Mouse (Mus musculus) limb, embryonic 15.5 days (tissue): ENCODE results near the gene Ehd3. TPM values are rescaled to one million over a fixed set of nuclear protein-coding genes. Genes with fewer than 3 reads are reported as not detected.

Experiments used
- ATAC-seq: fragments of 200-750 bp; cut with Nextera tagmentation; 2 replicates; pipeline ENCODE4 v1.8.0; 2017; ENCODE audit warnings: low read depth, moderate TSS enrichment; ENCODE audit not compliant: insufficient number of reproducible peaks, low FRiP score, low TSS enrichment
- H3K27ac ChIP-seq: fragments of 300-500 bp; sonication (generic); 2 replicates; pipeline ENCODE4 v1.5.1; 2015; ENCODE audit warnings: moderate library complexity, mild to moderate bottlenecking, inconsistent platforms
- H3K27me3 ChIP-seq: fragments of 300-500 bp; sonication (generic); 2 replicates; pipeline ENCODE4 v1.6.1; 2015; ENCODE audit warnings: inconsistent platforms
- H3K36me3 ChIP-seq: fragments of 300-500 bp; sonication (generic); 2 replicates; pipeline ENCODE4 v1.6.1; 2015; ENCODE audit warnings: inconsistent platforms
- H3K4me1 ChIP-seq: fragments of 300-500 bp; sonication (generic); 2 replicates; pipeline ENCODE4 v1.6.1; 2015; ENCODE audit warnings: inconsistent platforms
- H3K4me2 ChIP-seq: fragments of 300-500 bp; sonication (generic); 2 replicates; pipeline ENCODE4 v1.6.1; 2015; ENCODE audit warnings: mild to moderate bottlenecking, inconsistent platforms
- H3K4me3 ChIP-seq: fragments of 300-500 bp; sonication (generic); 2 replicates; pipeline ENCODE4 v1.5.1; 2015; ENCODE audit warnings: mild to moderate bottlenecking, inconsistent platforms
- H3K9ac ChIP-seq: fragments of 300-500 bp; sonication (generic); 2 replicates; pipeline ENCODE4 v1.6.1; 2015; ENCODE audit warnings: inconsistent platforms
- H3K9me3 ChIP-seq: fragments of 300-500 bp; sonication (generic); 2 replicates; pipeline ENCODE4 v1.6.1; 2016; ENCODE audit warnings: inconsistent platforms
- WGBS: fragments of 180-500 bp; shearing (Covaris S2); methylation state at CpG from one replicate; pipeline ENCODE4 v1.1.7; 2015; 5-methylcytosine and 5-hydroxymethylcytosine counted together
- polyA plus RNA-seq: library from polyadenylated mRNA; unstranded; fragments of >200 nt; fragmentation: Nextera tagmentation; extraction: Ambion mirVana; gene quantifications from 2 replicates; pipeline ENCODE4 v1.2.1, GENCODE M21; 2015

Gene Ehd3
- 3.1 and 3.5 TPM in 2 replicates for polyA plus RNA-seq

DNA sequence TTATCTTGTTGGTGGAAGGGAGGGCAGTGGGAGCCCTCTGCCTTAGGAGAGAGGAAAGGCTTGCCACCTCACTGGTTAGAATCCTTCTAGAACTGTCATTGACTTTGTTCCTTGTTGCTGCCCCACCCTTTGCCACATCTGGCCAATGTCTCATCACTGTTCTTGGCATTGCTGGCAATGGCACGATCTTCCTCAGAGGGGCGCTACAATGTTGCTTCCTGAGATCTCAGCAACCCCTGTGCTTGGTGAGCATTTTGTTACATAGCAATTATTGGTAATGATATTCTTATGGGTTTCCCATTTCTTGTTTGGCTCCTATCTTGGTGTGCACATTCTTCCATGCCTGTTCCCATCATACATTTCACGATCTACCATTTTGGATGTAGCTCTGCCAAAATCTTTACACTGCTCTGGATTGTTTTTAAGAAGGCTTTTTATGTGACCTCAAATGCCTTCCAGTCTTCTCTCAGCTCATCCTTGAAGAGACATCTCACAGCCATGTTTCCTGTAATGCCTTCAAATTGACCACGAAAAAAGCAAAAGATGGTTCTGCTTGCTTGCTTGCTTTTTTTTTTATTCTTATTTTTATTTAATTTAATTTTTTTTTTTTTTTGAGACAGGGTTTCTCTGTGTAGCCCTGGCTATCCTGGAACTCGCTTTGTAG lies at the start of gene Ehd3:
TSS of gene Ehd3 (plus strand) at position 614 of the 664 bp plus-strand sequence.
- WGBS, result 88% methylated on average over 5 of the region's 5 CpGs
- Histone ChIP-seq H3K4me2 (peak within 1 kb of the TSS; percentile 73), H3K4me3 (peak within 1 kb of the TSS; percentile 54), H3K4me1 (peaks cover 13% of the 10 kb centered on the region), H3K36me3 (no peaks in the 10 kb centered on the region), H3K27ac (no peak within 1 kb of the TSS), H3K9me3 (no peaks in the 10 kb centered on the region), H3K27me3 (0 out of 2 replicates have a peak, but pooled peaks cover 2% of the 10 kb centered on the region), H3K9ac (peak within 1 kb of the TSS; percentile 40)
- no peak for ATAC-seq

GRCm38 (mm10) chr17:73770964-73771363 lies 33.0 kb upstream of the Ehd3 start:
- H3K4me2 ChIP-seq, result no peak overlapping the region
- H3K4me1 ChIP-seq, result no peaks in the 10 kb centered on the region; the same call in 1 of the 2 replicates
- H3K27me3 ChIP-seq, result no peaks in the 10 kb centered on the region
- no peak for ATAC-seq
- no peaks in the 10 kb centered on the region for H3K9me3 ChIP-seq
- no peak overlapping the region for H3K4me3 ChIP-seq
- WGBS, result 46% methylated on average over 8 of the region's 8 CpGs
- no peaks in the 10 kb centered on the region for H3K36me3 ChIP-seq
- H3K27ac ChIP-seq, result no peak overlapping the region
- no peak overlapping the region for H3K9ac ChIP-seq

GRCm38 (mm10) chr17:73786642-73787311 lies 17.2 kb upstream of the Ehd3 start:
- Histone ChIP-seq H3K27me3 (no peaks in the 10 kb centered on the region), H3K4me1 (no peaks in the 10 kb centered on the region), H3K27ac (no peak overlapping the region), H3K4me3 (no peak overlapping the region), H3K36me3 (no peaks in the 10 kb centered on the region), H3K9me3 (no peaks in the 10 kb centered on the region), H3K4me2 (no peak overlapping the region), H3K9ac (no peak overlapping the region)
- ATAC-seq, result no peak
- 61% methylated on average over 8 of the region's 8 CpGs for WGBS

GRCm38 (mm10) chr17:73790284-73791020 lies 13.5 kb upstream of the Ehd3 start:
- H3K36me3 ChIP-seq, result no peaks in the 10 kb centered on the region
- no peaks in the 10 kb centered on the region for H3K27me3 ChIP-seq
- no peaks in the 10 kb centered on the region for H3K4me1 ChIP-seq
- no peak overlapping the region for H3K4me2 ChIP-seq
- no peak overlapping the region for H3K9ac ChIP-seq
- ATAC-seq, result no peak
- no peak overlapping the region for H3K4me3 ChIP-seq
- 42% methylated on average over 12 of the region's 12 CpGs for WGBS
- no peak overlapping the region for H3K27ac ChIP-seq
- H3K9me3 ChIP-seq, result no peaks in the 10 kb centered on the region

GRCm38 (mm10) chr17:73796789-73797188 lies 7.1 kb upstream of the Ehd3 start:
- H3K4me2 ChIP-seq, result no peak overlapping the region
- no peak for ATAC-seq
- 26% methylated on average over 6 of the region's 6 CpGs for WGBS
- no peaks in the 10 kb centered on the region for H3K36me3 ChIP-seq
- H3K4me3 ChIP-seq, result no peak overlapping the region
- H3K27ac ChIP-seq, result no peak overlapping the region
- H3K9ac ChIP-seq, result no peak overlapping the region
- H3K4me1 ChIP-seq, result no peaks in the 10 kb centered on the region
- no peaks in the 10 kb centered on the region for H3K27me3 ChIP-seq
- no peaks in the 10 kb centered on the region for H3K9me3 ChIP-seq

DNA sequence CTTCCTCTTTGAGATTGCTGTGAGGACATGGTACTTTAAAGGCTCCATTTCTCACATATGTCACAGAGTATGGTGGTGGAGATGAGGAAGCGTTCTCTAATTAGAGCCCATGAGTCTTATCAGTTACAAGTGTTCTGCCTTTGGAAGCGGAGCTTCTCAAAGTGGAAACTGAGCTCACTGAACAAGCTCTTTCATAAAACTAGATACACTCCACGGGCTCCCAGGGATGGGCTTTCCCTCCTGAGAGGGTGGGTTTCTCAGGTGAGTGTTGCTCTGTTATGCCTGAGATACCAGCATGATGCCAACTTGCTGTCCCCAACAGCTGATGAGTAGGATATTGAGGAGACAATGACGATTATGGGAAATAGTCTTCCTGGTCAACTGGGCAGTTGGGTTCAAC lies 6.2 kb upstream of the Ehd3 start:
- no peaks in the 10 kb centered on the region for H3K27me3 ChIP-seq
- 84% methylated on average over 4 of the region's 4 CpGs for WGBS
- H3K9ac ChIP-seq, result no peak overlapping the region

GRCm38 (mm10) chr17:73804592-73805271 lies 798 bp downstream of the Ehd3 start:
- H3K4me2 ChIP-seq, result peak overlapping the region; percentile 73
- H3K36me3 ChIP-seq, result no peaks in the 10 kb centered on the region
- 0 out of 2 replicates have a peak, but pooled peaks cover 2% of the 10 kb centered on the region for H3K27me3 ChIP-seq
- no peak overlapping the region for H3K27ac ChIP-seq
- H3K9ac ChIP-seq, result peak overlapping the region; percentile 40
- under 1% methylated on average over 45 of the region's 45 CpGs for WGBS
- H3K4me1 ChIP-seq, result peaks cover 17% of the 10 kb centered on the region
- peak; percentile 80 for ATAC-seq
- H3K4me3 ChIP-seq, result peak overlapping the region; percentile 54
- no peaks in the 10 kb centered on the region for H3K9me3 ChIP-seq

More for the DNA sequence above, 6.2 kb upstream of the Ehd3 start:
- no peaks in the 10 kb centered on the region for H3K4me1 ChIP-seq
- no peak overlapping the region for H3K4me2 ChIP-seq
- no peak overlapping the region for H3K27ac ChIP-seq
- no peaks in the 10 kb centered on the region for H3K9me3 ChIP-seq
- H3K36me3 ChIP-seq, result no peaks in the 10 kb centered on the region
- H3K4me3 ChIP-seq, result no peak overlapping the region
- ATAC-seq, result no peak

DNA sequence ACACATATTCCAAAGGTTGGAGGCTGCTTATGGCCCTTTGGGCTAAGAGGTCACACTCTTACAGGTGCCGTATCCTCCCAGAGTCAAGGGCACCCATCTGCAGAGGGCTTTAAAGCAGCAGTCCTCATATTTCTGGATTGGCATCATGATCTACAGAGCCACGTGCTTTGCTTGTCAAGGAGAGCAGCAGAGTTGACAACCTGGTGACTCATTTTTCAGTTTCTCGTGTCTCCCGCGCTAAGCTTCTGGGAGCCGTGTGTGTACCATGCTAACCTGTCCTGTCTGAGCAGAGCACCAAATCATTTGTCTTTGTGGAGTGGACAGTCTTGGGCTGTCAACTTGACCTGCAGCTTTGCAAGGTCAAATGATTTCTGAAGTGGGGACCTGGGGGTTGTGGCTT lies 2.4 kb downstream of the Ehd3 start:
- Histone ChIP-seq H3K4me2 (no peak overlapping the region), H3K9me3 (no peaks in the 10 kb centered on the region), H3K27ac (no peak overlapping the region), H3K36me3 (no peaks in the 10 kb centered on the region), H3K4me1 (peaks cover 17% of the 10 kb centered on the region), H3K4me3 (no peak overlapping the region), H3K27me3 (0 out of 2 replicates have a peak, but pooled peaks cover 2% of the 10 kb centered on the region), H3K9ac (no peak overlapping the region)
- ATAC-seq, result no peak
- WGBS, result 78% methylated on average over 6 of the region's 6 CpGs

DNA sequence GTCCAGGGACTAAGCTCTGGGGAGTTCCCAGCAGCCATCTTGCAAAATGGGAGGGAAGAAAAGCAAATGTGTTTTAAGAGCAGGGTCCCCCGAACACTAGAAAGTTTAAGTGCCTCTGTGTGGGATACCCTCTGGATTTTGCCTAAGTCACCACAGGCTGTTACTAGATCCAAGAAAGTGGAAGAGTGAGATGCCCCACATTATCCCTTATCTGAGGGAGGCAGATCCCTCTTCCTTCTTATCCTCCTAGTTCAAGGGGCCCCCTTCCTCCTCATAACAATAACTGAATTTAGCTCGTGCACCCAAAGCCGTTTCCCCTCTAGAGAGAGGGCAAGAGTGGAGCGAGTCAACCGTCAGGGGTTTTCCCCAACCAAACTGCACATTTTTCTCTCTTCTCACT lies 3.3 kb downstream of the Ehd3 start:
- no peak overlapping the region for H3K9ac ChIP-seq
- H3K4me3 ChIP-seq, result no peak overlapping the region
- peaks cover 25% of the 10 kb centered on the region for H3K4me1 ChIP-seq
- 84% methylated on average over 5 of the region's 5 CpGs for WGBS
- H3K27ac ChIP-seq, result no peak overlapping the region
- ATAC-seq, result no peak
- H3K36me3 ChIP-seq, result no peaks in the 10 kb centered on the region
- no peak overlapping the region for H3K4me2 ChIP-seq
- H3K9me3 ChIP-seq, result no peaks in the 10 kb centered on the region
- H3K27me3 ChIP-seq, result 0 out of 2 replicates have a peak, but pooled peaks cover 2% of the 10 kb centered on the region

DNA sequence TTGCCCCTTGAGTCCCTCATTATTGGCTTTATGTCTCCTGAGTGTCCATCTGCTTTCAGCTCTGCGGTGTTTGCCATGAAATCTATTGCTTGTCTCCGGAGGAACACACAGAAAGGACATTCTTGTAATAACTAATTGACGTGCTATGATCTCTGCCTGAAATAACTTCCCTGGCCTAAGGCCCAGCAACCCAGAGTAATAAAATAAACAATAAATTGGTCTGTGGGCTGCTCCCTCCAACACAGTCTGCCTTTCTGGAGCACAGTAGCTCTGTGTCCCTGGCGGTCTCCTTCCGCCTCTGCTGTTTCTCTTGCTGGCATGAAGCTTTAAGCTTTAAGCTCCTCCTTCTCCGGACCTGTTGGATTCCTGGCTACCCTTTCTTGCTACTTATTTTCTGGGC lies 4.5 kb downstream of the Ehd3 start:
- no peak overlapping the region for H3K4me3 ChIP-seq
- WGBS, result 35% methylated on average over 6 of the region's 6 CpGs
- H3K27me3 ChIP-seq, result 0 out of 2 replicates have a peak, but pooled peaks cover 2% of the 10 kb centered on the region
- no peak overlapping the region for H3K9ac ChIP-seq
- H3K36me3 ChIP-seq, result no peaks in the 10 kb centered on the region
- peak overlapping the region; percentile 47; the same call in 1 of the 2 replicates for H3K27ac ChIP-seq
- no peak overlapping the region for H3K4me2 ChIP-seq
- peaks cover 25% of the 10 kb centered on the region for H3K4me1 ChIP-seq
- H3K9me3 ChIP-seq, result no peaks in the 10 kb centered on the region
- ATAC-seq, result peak; percentile 35; the same call in 1 of the 2 replicates

- peaks cover 14% of the 10 kb centered on the region for H3K4me1 ChIP-seq
- WGBS, result 76% methylated on average over 1 of the region's 1 CpGs
- no peak overlapping the region for H3K4me2 ChIP-seq
- no peaks in the 10 kb centered on the region for H3K9me3 ChIP-seq
- no peak for ATAC-seq
- H3K27ac ChIP-seq, result no peak overlapping the region
- H3K9ac ChIP-seq, result no peak overlapping the region
- H3K27me3 ChIP-seq, result no peaks in the 10 kb centered on the region
- no peak overlapping the region for H3K4me3 ChIP-seq
- H3K36me3 ChIP-seq, result no peaks in the 10 kb centered on the region
Observed at GRCm38 (mm10) chr17:73810801-73811200, 6.9 kb downstream of the Ehd3 start.
